Mouse (Mus musculus) layer of hippocampus, adult 2 months (tissue): ENCODE measurements around the gene Sh3bp2. TPM values are rescaled to one million over a fixed set of nuclear protein-coding genes. Genes with fewer than 3 reads are reported as not detected.
"Not testable (repeated sequence)": the region's sequence is repeated elsewhere in the genome, so short reads cannot be mapped to it uniquely, and the experiment has no call there.

Experiments
- DNase-seq, 2 experiments: peaks; one replicate each; pipeline ENCODE4 v3.0.0; 2022; ENCODE audit warnings: low spot score in 2 of 2
- H3K27ac ChIP-seq: fragments of 200-600 bp; 2 replicates; pipeline ENCODE4 v1.8.1; 2022
- H3K4me3 ChIP-seq: fragments of 200-600 bp; 2 replicates; pipeline ENCODE4 v1.8.1; 2022; ENCODE audit warnings: mild to moderate bottlenecking
- CTCF ChIP-seq: fragments of 200-600 bp; conservative IDR thresholded peaks from 2 replicates; pipeline ENCODE4 v1.8.1; 2022; ENCODE audit warnings: antibody characterized with exemption, mild to moderate bottlenecking, moderate library complexity
- total RNA-seq, 2 experiments: library from RNA; stranded (reverse); gene quantifications; 2 replicates each; pipeline ENCODE4 v1.2.3; 2021

The Sh3bp2 gene
- total RNA-seq, 2 experiments from 2014 or later: 3.3 to 6.6 TPM

GRCm38 (mm10) chr5:34550251-34550650, 24.6 kb downstream of the Sh3bp2 start:
- TF ChIP-seq CTCF: no peak
- no peak for DNase-seq
- Histone ChIP-seq H3K27ac (no peak overlapping the region), H3K4me3 (peak overlapping the region; percentile 64; the same call in 1 of the 2 replicates)

- TF ChIP-seq CTCF: no peak
- no peak for DNase-seq
- Histone ChIP-seq H3K27ac (no peak overlapping the region), H3K4me3 (no peak overlapping the region)
These were observed 26.2 kb downstream of the Sh3bp2 start for GRCm38 (mm10) chr5:34551821-34552220.

GRCm38 (mm10) chr5:34563854-34564253, 38.2 kb downstream of the Sh3bp2 start:
- no peak for TF ChIP-seq CTCF
- no peak for DNase-seq
- no peak overlapping the region for H3K27ac ChIP-seq
- H3K4me3 ChIP-seq: no peak overlapping the region

- no peak for TF ChIP-seq CTCF
- Histone ChIP-seq H3K4me3 (no peak overlapping the region), H3K27ac (peak overlapping the region; percentile 87; the same call in 1 of the 2 replicates)
- no peak for DNase-seq
These were observed 38.7 kb downstream of the Sh3bp2 start for GRCm38 (mm10) chr5:34564291-34564690.

- peak; percentile 49 to 76 for DNase-seq
- Histone ChIP-seq H3K4me3 (no peak overlapping the region), H3K27ac (peak overlapping the region; percentile 87)
- TF ChIP-seq CTCF: no peak
These were observed 40.1 kb downstream of the Sh3bp2 start for GRCm38 (mm10) chr5:34565545-34566283.

GRCm38 (mm10) chr5:34571551-34571950, 45.9 kb downstream of the Sh3bp2 start:
- no peak overlapping the region for H3K27ac ChIP-seq
- H3K4me3 ChIP-seq: no peak overlapping the region
- no peak for TF ChIP-seq CTCF
- no peak for DNase-seq

GRCm38 (mm10) chr5:34572568-34572967, 46.9 kb downstream of the Sh3bp2 start:
- H3K27ac ChIP-seq: peak overlapping the region; percentile 95
- not testable (repeated sequence) for DNase-seq
- peak overlapping the region; percentile 94 for H3K4me3 ChIP-seq

- Histone ChIP-seq H3K4me3 (peak within 1 kb of the TSS; percentile 94), H3K27ac (peak within 1 kb of the TSS; percentile 95)
- peak; percentile 47 for TF ChIP-seq CTCF
- peak; percentile 95 to 97 for DNase-seq
These were observed 47.9 kb downstream of the Sh3bp2 start, which contains the start of gene Add1 for GRCm38 (mm10) chr5:34573268-34574221. Gene Add1 (plus strand): TSS chr5:34573664.

- H3K27ac ChIP-seq: peak overlapping the region; percentile 95
- no peak for TF ChIP-seq CTCF
- DNase-seq: peak in 1 of 2 experiments; percentile 20
- H3K4me3 ChIP-seq: peak overlapping the region; percentile 94
These were observed 49.1 kb downstream of the Sh3bp2 start for GRCm38 (mm10) chr5:34574721-34575120.

GRCm38 (mm10) chr5:34576286-34576685, 50.6 kb downstream of the Sh3bp2 start:
- TF ChIP-seq CTCF: no peak
- Histone ChIP-seq H3K4me3 (no peak overlapping the region), H3K27ac (no peak overlapping the region)
- no peak for DNase-seq

- H3K4me3 ChIP-seq: no peak overlapping the region
- no peak for DNase-seq
- TF ChIP-seq CTCF: no peak
- H3K27ac ChIP-seq: no peak overlapping the region
These were observed 52.5 kb downstream of the Sh3bp2 start for GRCm38 (mm10) chr5:34578038-34578655.

GRCm38 (mm10) chr5:34579377-34579776, 53.7 kb downstream of the Sh3bp2 start:
- no peak overlapping the region for H3K27ac ChIP-seq
- H3K4me3 ChIP-seq: no peak overlapping the region
- no peak for DNase-seq
- no peak for TF ChIP-seq CTCF

- peak in 1 of 2 experiments; percentile 48 for DNase-seq
- H3K27ac ChIP-seq: peak overlapping the region; percentile 71
These were observed 56.2 kb downstream of the Sh3bp2 start for GRCm38 (mm10) chr5:34581671-34582313.

More at GRCm38 (mm10) chr5:34581671-34582313, 56.2 kb downstream of the Sh3bp2 start:
- H3K4me3 ChIP-seq: peak overlapping the region; percentile 12; the same call in 1 of the 2 replicates
